Mouse (Mus musculus) urinary bladder, postnatal 10 days (tissue): ENCODE data around the gene Vmn2r23.
"Not testable (repeated sequence)": the region's sequence is repeated elsewhere in the genome, so short reads cannot be mapped to it uniquely, and the experiment has no call there.

Source experiments
- DNase-seq: peaks from one replicate; pipeline ENCODE4 v3.0.0; 2022; ENCODE audit warnings: low spot score

Gene Vmn2r23

DNA sequence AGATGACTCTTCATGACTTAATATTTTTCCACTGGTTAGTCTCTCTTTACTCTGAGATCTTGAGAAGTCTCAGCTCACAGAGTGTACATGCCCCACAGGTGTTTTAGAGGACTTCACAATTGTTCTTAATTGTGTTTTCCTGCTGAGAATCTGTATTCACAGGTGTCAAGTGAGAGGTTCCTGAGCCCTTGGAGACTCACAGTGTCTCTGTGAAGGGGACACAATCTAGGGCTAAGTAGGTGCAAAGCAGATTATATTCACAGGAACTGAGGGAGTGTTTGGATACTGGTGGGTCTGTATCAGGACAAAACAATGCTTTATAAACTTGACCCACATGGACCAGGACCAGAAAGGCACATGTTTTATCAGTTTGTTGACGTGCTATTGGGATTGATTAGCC lies at the start of gene Vmn2r23:
Gene Vmn2r23, plus strand, starts transcription at position 301 of the 400 bp plus-strand sequence.
- DNase-seq: no peak

DNA sequence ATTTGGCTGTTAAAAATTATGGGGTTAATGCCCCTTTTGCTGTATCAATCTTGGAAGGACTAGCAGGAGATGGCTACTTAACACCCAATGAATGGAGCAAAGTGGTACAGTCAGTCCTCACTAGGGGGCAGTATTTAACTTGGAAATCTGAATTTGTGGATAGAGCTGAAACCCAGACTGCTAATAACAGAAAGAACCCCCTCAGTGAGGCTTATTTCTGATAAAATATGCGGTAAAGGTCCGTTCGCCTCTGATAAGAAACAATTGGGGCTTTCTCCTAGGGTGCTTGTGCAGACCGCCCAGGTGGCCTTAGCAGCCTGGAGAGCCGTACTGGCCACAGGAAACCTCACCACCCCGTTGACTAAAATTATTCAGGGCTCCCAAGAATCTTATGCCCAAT lies 45.4 kb upstream of the Vmn2r23 start:
- no peak for DNase-seq

DNA sequence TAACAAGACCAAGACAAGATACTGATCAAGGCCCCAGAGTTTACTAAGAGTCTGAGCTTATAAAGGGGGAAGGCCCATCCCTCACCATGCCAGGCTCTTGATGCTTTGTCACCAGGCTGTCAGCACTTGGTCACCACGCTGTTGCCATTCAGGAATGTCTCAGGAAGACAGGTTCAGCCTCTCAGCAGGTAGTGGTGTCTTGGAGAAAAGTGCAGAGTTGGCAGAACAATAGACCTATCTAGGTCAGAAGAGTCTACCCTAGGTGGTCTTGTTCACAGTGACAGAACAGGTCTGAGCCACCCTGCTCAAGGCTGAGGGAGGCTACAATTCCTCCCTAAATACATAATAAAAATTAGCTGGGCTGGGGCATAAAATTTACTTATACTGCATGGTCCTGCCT lies 5.8 kb upstream of the Vmn2r23 start:
- DNase-seq: not testable (repeated sequence)

DNA sequence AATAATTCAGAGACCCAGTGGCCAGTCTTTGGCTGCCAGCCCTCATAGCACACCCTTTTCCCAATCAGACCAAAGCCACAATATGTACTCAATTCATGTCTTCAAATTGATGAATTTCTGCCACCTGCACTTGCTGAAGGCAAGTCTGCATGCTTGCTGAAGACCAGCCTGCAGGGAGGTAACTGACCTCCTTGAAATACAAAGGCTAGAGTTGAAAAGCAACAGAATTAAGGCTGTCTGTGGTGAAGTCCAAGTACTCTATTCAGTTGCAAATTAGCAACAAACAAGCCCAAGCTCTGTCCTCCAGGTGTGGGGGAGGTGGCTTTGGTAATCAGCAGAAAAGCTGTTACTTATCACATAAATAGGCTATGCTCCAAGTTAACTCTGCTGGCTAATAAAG lies 5.3 kb upstream of the Vmn2r23 start:
- DNase-seq: no peak

DNA sequence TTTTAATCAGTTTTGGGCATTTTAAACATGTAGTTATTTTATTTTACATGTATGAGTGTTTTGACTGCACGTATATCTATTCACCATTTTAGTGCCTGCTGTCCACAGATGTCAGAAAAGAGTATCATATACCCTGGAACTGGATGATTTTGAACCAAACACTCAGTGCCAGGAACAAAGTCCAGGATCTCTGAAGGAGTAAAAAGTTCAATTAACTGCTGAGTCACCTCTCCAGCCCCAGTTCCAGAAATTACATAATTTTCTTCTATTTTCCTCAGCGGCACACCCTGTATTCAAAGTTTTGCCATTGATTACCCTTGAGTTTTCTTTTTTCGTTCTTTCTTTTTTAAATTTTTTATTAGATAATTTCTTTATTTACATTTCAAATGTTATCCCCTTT lies 67.6 kb downstream of the Vmn2r23 start:
- DNase-seq: no peak

DNA sequence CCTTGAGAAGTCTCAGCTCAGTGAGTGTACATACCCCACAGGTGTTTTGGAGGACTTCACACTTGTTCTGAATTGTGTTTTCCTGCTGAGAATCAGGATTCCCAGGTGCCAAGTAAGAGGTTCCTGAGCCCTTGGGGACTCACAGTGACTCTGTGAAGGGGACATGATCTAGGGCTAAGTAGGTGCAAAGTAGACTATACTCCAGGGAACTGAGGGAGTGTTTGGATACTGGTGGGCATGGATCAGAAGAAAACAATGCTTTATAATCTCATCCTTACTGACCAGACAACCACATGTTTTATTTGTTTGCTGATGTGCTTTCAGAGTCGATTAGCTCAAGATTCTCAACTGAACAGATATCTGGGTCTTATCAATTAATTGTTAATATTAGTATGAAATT lies 76.1 kb downstream of the Vmn2r23 start, which contains the start of gene Vmn2r24:
Gene Vmn2r24, plus strand, starts transcription at position 301 of the 400 bp plus-strand sequence.
- DNase-seq: no peak

DNA sequence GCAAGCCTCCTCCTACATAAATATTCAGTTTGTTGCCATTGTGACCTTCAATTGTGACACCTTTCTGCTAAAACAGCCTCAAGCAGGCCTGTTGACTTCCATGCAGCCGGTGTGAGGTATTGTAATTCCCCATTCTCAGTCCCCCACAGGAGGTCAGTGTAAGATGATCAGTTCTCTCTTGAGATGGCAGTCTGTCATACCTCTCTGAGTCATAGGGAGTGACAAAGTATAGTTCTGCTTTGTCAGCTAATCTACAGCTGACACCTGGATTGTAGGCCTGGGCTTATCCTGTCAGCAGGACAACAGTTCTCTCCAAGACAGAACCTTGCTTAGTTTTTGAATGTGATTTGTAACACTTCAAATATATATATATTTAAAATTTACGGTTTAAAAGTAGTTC lies 82.4 kb downstream of the Vmn2r23 start:
- no peak for DNase-seq

DNA sequence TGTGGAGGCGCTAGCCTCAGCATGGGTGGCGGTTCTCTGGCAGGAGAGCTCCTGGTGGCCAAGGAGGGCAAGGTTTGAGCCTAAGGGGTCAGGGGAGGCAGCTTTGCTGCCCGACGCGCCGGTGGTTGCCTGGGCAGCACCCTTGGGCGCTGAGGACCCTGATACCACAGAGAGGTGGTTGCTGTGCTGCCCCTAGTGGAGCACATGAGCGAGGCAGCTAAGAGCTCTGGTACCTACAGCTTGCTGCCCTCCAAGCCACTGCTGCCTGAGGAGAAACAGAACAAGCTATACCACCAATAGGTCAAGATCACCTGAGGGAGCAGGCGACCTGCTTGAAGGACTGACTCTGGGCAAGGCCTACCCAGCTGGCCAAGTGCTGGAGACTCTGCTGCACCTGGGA lies 91.3 kb downstream of the Vmn2r23 start:
- no peak for DNase-seq
